Mouse (Mus musculus) liver, embryonic 14.5 days (tissue): ENCODE results near the gene Gpr174.

Experiments
- CTCF ChIP-seq: IDR thresholded peaks from 2 replicates; pipeline ENCODE4 v1.5.1; 2016; ENCODE audit warnings: antibody characterized with exemption, low read depth, control low read depth
- EP300 ChIP-seq: IDR thresholded peaks from 2 replicates; pipeline ENCODE4 v1.6.1; 2016; ENCODE audit warnings: antibody characterized with exemption, low read depth

DNA sequence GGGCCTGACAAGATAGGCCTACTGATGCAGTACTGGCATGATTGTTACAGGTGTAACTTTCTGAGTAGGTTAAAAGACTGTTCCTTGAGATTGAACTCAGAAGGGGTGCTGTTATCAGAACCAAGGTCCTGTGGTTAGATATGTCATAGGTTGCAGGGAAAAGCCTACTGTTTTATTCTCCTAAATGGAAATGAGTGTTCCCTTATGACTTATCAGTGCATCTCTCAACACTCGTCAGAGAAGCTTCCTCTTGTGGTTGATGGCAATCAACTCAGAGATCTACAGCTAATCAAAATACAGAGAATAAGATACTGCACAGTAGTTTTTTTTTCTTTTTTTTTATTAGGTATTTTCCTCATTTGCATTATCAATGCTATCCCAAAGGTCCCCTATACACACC is 19.2 kb upstream of the Gpr174 start:
- TF ChIP-seq CTCF (no peak), EP300 (no peak)
